In the genomic region with DNA sequence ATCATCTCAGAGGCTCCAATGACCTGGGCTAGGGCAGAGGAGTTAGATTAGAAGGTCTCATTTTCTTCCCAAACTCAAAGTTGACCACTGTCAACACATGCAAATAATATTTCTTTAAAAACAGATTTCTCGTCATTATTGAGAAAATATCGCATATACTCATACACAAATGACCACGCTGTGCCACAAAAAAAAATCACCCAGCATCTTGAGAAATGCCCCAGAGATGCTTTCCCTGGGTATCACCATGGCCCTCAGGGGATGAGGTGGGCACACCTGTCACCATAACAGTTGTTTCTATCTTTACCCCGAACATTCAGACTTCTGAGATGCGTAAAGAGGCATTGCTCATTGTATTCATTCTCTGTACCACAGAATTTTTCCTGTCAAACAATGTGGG, we compare ENCODE assay signal across 16 mouse cellular contexts.
"Had no signal": no experiment of that assay in that cellular context is flagged by ENCODE, and none has a peak within 500 bp of the region (broad histone marks: within the 10 kb centered on the region; RNA-seq: fewer than 3 reads in every experiment).

No protein-coding gene starts in this region.

- H3K4me3 ChIP-seq: neural tube, embryonic 13.5 days; neural tube, embryonic 15.5 days; stomach, embryonic 15.5 days had no signal

- H3K9ac ChIP-seq: neural tube, embryonic 13.5 days; neural tube, embryonic 15.5 days; stomach, embryonic 15.5 days had no signal

- H3K4me1 ChIP-seq: neural tube, embryonic 15.5 days; stomach, embryonic 15.5 days had no signal

- DNase-seq: retina, postnatal 1 day; right cerebral cortex, adult 18-20 months; right cerebral cortex, postnatal 14 days; right cerebral cortex, postnatal 25 days; right cerebral cortex, postnatal 4 days; spleen, adult 18-20 months; thymus, adult 18-20 months; thymus, adult 2 months; thymus, postnatal 14 days; thymus, postnatal 25 days; thymus, postnatal 36 days; thymus, postnatal 4 days had no signal

- H3K4me2 ChIP-seq: neural tube, embryonic 13.5 days; neural tube, embryonic 15.5 days; stomach, embryonic 15.5 days had no signal

- H3K9me3 ChIP-seq: neural tube, embryonic 13.5 days; neural tube, embryonic 15.5 days; stomach, embryonic 15.5 days had no signal

- H3K27me3 ChIP-seq: neural tube, embryonic 13.5 days; neural tube, embryonic 15.5 days; stomach, embryonic 15.5 days had no signal

- H3K36me3 ChIP-seq: neural tube, embryonic 13.5 days; neural tube, embryonic 15.5 days; stomach, embryonic 15.5 days had no signal

- H3K27ac ChIP-seq: neural tube, embryonic 13.5 days; neural tube, embryonic 15.5 days; stomach, embryonic 15.5 days; stomach, postnatal 0 days had no signal
